Mouse (Mus musculus) frontal cortex, adult 2 months (tissue): ENCODE measurements at regions not wholly inside any gene's neighbourhood (a gene's known extent, or its start where the extent isn't known, plus 50 kb on each side); places are given as distances from the start of the nearest gene placed in this dataset.

ENCODE experiments used
- DNase-seq, 2 experiments: peaks; one replicate each; pipeline ENCODE4 v3.0.0; 2022; ENCODE audit warnings: low spot score in 1 of 2; ENCODE audit errors: extremely low spot score in 1 of 2

GRCm38 (mm10) chr11:90088473-90088872 is 58.3 kb downstream of the Tmem100 start:
- DNase-seq, result no peak

GRCm38 (mm10) chr11:90094052-90094451 is 63.9 kb downstream of the Tmem100 start:
- DNase-seq, result no peak

- DNase-seq, result peak in 1 of 2 experiments; percentile 16
These were observed 64.7 kb downstream of the Tmem100 start for GRCm38 (mm10) chr11:90094700-90095355.

- no peak for DNase-seq
These were observed 68.3 kb downstream of the Tmem100 start for GRCm38 (mm10) chr11:90098471-90098870.

DNA sequence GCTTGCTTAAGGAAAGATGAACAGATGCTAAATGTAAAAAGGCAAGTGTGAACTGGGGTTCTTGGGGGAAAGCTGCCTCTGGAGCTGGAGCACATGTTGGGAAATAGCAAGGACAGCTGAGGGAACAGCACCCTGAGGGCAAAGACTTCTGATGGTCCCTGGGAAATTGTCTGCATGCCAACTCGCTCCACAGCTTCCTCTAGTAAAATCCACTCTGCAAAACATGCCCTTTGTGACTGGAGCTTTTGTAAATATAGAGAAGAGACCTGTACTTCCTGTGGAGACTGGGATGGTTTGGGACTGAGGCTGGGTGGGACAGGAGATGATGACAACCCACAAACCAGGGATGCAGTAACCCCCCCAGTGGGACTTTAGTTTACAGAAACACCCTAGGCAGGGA is 69.0 kb downstream of the Tmem100 start:
- DNase-seq, result no peak

- no peak for DNase-seq
These were observed 70.0 kb downstream of the Tmem100 start for GRCm38 (mm10) chr11:90100161-90100560.

- no peak for DNase-seq
These were observed 71.1 kb downstream of the Tmem100 start for GRCm38 (mm10) chr11:90101284-90101683.

- DNase-seq, result no peak
These were observed 76.1 kb downstream of the Tmem100 start for GRCm38 (mm10) chr11:90106063-90106798.

DNA sequence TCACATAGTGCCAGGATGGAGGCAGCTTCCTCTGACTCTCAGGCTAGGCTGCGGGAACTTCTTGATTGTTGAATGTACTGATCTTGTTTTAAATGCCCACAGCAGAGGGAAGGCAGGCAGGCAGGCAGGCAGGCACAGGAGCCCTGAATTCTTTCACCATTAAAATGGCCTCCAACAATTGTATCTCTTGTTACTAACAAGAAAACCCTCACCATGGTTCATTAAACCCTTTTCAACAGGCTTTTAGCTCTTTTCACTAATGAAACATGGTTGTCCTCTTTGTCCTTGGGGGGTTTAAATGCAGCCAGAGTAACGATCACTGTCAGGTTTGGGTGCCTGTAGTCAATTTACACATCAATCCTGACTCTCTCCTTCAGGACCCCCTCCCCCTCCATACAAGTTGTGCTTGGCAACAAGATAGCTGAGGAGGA is 77.8 kb upstream of the Gm45716 start:
- DNase-seq, result no peak

DNA sequence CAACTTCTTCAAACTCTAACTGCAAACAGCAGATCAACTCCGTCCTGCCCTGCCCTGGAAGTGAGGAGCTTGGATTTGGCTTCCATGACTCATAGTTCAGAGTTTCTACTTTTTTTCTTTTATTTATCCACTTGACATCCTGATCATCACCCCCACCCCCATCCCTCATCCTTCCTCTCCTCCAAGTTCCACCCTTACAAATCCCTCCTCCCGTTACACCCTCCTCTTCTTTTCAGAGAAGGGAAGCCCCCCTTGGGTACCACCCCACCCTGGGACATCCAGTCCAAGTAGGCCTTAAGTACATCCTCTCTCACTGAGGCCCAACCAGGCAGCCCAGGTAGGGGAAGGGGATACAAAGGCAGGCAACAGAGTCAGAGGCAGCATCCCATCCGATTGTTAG is 77.3 kb upstream of the Gm45716 start:
- DNase-seq, result no peak

GRCm38 (mm10) chr11:90112174-90112573 is 75.3 kb upstream of the Gm45716 start:
- peak in 1 of 2 experiments; percentile 16 for DNase-seq

DNA sequence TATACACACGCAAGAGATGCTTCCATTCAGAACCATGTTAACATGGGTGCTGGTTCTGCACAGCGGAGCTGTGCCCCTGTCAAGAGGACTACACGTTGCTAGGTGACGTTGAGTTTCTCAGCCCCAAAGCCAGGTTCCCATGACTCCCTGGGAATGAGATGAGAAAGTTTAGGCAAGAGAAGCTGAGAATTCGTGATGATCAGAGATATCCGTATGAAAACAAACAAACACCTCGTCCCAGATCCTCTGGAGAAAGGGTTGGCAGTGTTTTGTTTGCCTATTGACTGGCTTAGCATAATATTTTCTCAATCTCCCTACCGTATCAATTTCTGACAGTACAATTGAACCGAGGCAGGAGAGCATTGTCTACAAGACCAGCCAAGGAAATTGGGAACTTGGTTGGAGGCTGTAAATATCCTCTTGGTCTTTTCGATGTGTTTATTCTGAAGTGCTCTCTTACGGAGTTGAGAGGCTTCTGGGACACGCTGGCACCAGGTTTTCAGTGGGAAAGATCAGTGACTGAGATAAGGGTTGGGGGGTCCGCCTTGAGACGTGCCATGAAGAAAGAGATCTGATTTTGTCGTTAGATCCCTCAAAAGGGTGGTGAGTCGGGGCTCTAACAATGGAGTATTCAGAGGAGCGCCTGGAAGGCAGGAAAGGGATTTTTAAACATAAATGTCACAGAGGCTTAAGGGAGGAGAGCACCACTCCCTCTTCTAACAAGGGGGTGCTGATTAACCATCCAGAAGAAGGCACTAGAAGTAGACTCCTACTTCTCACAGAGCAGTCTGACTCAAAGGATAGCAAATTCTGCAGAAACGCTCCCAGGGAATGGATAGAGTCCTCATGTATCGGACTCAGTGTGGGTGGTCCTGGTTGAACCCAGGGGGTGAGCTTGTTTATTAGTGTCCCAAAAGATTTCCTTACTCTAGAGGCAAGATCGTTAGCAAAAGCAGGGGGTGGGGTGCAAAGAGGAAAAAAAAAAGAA is 70.5 kb upstream of the Gm45716 start:
- no peak for DNase-seq

- no peak for DNase-seq
These were observed 69.7 kb upstream of the Gm45716 start for GRCm38 (mm10) chr11:90117664-90118295.

DNA sequence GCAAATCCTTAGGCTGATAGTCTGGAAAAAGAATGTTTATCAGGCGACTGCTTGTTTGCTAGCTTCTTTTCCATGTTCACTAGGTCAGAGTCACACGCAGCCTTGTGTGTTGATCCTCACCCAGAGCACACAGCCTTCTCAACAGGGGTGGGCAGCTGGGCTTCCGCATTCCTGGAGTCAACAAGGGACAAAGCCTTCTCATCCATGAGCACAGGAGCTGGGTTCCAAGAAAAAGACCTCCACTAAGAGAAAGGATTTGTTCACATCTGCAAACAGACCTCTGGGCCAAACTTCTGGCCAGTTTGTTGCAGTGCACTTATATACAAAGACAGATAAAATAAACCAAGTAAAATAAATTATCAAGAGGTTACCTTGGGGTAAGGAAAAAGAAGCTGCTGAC is 65.6 kb upstream of the Gm45716 start:
- no peak for DNase-seq

- no peak for DNase-seq
These were observed 64.8 kb upstream of the Gm45716 start for GRCm38 (mm10) chr11:90122709-90123108.

GRCm38 (mm10) chr11:90123851-90124250 is 63.6 kb upstream of the Gm45716 start:
- DNase-seq, result no peak

DNA sequence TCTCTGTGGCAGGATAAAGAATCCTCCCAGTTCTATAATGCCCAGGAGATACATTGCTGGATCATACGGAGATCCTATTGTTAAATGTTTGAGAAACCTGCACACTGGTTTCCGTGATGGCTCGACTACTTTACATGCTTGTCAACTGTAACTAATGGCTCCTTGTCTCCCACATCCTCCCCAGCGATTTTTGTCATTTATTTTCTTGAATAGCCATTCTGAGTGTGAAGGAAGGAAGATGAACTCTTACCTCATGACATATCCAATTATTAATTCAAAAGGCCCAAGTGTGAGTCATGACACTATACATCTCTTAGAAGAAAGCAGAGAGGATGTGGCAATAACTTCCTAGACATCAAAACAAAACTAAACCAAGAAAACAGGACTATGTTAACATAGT is 61.2 kb upstream of the Gm45716 start:
- DNase-seq, result no peak

DNA sequence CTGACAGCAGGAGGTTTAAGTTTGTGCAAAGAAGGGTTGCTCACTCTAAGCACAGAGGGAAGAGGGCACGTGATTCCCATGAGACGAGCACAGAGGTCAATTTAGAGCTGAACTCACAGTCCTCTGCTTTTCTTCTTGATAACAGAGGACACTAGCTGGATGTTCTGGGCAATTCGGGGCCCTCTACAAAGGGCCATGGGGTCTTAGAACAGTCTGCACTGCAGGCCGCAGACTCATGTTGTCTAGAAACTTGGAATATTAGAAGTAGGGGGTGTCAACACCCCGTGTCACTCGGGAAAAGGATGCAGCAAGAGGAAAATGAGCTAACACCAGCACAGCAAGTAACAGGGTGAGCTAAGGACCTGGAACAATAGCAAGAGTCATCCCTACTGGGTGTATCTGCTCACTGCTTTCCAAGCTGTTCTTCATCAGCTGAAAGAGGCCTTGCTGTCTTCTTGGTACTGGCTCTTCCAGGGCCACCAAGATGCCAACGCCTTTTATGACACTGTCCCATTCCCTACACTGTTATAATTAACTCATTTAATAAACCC is 58.5 kb upstream of the Gm45716 start:
- DNase-seq, result no peak

- no peak for DNase-seq
These were observed 57.5 kb upstream of the Gm45716 start for GRCm38 (mm10) chr11:90129793-90130624.
